In the genomic region with DNA sequence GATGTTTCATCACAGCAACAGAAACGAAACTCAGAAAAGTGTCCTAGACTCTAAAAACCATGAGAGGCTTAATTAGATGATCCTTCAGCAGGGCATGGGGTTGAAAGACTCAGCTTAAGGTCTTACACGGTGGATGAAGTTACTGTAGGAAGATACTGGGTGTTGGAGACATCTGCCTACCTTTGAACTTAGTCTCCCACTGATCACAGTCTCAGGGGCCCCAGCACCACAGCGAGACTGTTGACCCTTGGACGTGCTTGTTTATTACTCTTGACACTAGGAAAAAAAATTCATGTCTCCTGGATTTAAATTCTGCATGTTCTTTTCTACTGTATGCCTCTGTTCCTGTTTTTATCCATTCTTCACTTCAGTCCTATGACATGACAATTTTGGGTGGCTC, we compare ENCODE assay signal across 30 mouse cellular contexts. TPM values are rescaled to one million over a fixed set of nuclear protein-coding genes. Genes with fewer than 3 reads are reported as not detected.
"Had no signal": no experiment of that assay in that cellular context is flagged by ENCODE, and none has a peak within 500 bp of the region (broad histone marks: within the 10 kb centered on the region; RNA-seq: fewer than 3 reads in every experiment).

No protein-coding gene starts in this region.

- H3K4me1 ChIP-seq: embryonic facial prominence, embryonic 12.5 days; embryonic facial prominence, embryonic 15.5 days had no signal

- DNase-seq: cerebellum, adult 9-10 months; cerebellum, adult 9-11 months; cerebellum, postnatal 10 days; cerebellum, postnatal 14 days; cerebellum, postnatal 25 days; cerebellum, postnatal 36 days; embryo, embryonic 11 days; forebrain, postnatal 0 days; gastrocnemius, postnatal 10 days; gastrocnemius, postnatal 14 days; gastrocnemius, postnatal 25 days; gastrocnemius, postnatal 36 days; heart, adult 11 months; heart, adult 18-20 months; heart, adult 2 months had no signal

- H3K27me3 ChIP-seq: embryonic facial prominence, embryonic 12.5 days; embryonic facial prominence, embryonic 15.5 days; forebrain, embryonic 13.5 days; forebrain, embryonic 15.5 days had no signal

- H3K4me2 ChIP-seq: embryonic facial prominence, embryonic 12.5 days; embryonic facial prominence, embryonic 13.5 days; embryonic facial prominence, embryonic 15.5 days; forebrain, embryonic 12.5 days; forebrain, embryonic 13.5 days; forebrain, embryonic 15.5 days had no signal

- H3K36me3 ChIP-seq: embryonic facial prominence, embryonic 10.5 days; embryonic facial prominence, embryonic 12.5 days; embryonic facial prominence, embryonic 13.5 days; embryonic facial prominence, embryonic 15.5 days; forebrain, embryonic 10.5 days; forebrain, embryonic 12.5 days; forebrain, embryonic 15.5 days had no signal

- ATAC-seq: forebrain, embryonic 13.5 days; forebrain, embryonic 14.5 days; forebrain, embryonic 15.5 days; forebrain, embryonic 16.5 days; forebrain, postnatal 0 days had no signal

- H3K4me3 ChIP-seq: embryonic facial prominence, embryonic 10.5 days; embryonic facial prominence, embryonic 12.5 days; embryonic facial prominence, embryonic 13.5 days; embryonic facial prominence, embryonic 15.5 days; erythroblast, embryonic 14.5 days; forebrain, embryonic 10.5 days; forebrain, embryonic 12.5 days; forebrain, embryonic 13.5 days; forebrain, embryonic 15.5 days; heart, adult 2 months had no signal

- H3K9me3 ChIP-seq: embryonic facial prominence, embryonic 10.5 days; embryonic facial prominence, embryonic 12.5 days; embryonic facial prominence, embryonic 13.5 days; embryonic facial prominence, embryonic 15.5 days; forebrain, embryonic 10.5 days; forebrain, embryonic 12.5 days; forebrain, embryonic 13.5 days; forebrain, embryonic 15.5 days had no signal

- H3K9ac ChIP-seq: embryonic facial prominence, embryonic 12.5 days; embryonic facial prominence, embryonic 13.5 days; embryonic facial prominence, embryonic 15.5 days; forebrain, embryonic 12.5 days; forebrain, embryonic 13.5 days; forebrain, embryonic 15.5 days; forebrain, postnatal 0 days had no signal

- H3K27ac ChIP-seq: embryonic facial prominence, embryonic 10.5 days; embryonic facial prominence, embryonic 12.5 days; embryonic facial prominence, embryonic 13.5 days; embryonic facial prominence, embryonic 15.5 days; forebrain, embryonic 10.5 days; forebrain, embryonic 12.5 days; forebrain, embryonic 13.5 days; forebrain, embryonic 15.5 days; heart, adult 2 months had no signal

RNA-seq across cellular contexts. Expression of gene Cnih3, which starts 11.6 kb away (rescaled TPM):
- total RNA-seq: gastrocnemius, adult 18-20 months; gastrocnemius, adult 8-10 months; gastrocnemius, postnatal 25 days; gastrocnemius, postnatal 36 days; granulocyte monocyte progenitor cell, adult 5-6 weeks; heart, adult 18-20 months; heart, adult 2 months; heart, adult 8-10 months had no signal
- polyA plus RNA-seq: erythroblast, embryonic 14.5 days had no signal
